Mouse (Mus musculus) cortical plate, adult 2 months (tissue): ENCODE measurements at regions not wholly inside any gene's neighbourhood (a gene's known extent, or its start where the extent isn't known, plus 50 kb on each side); places are given as distances from the start of the nearest gene placed in this dataset.

Source experiments
- CTCF ChIP-seq: fragments of 200-500 bp; IDR thresholded peaks from 2 replicates; pipeline ENCODE4 v1.5.1; 2011; ENCODE audit warnings: mild to moderate bottlenecking, control low read depth, low read length; ENCODE audit not compliant: insufficient read depth; ENCODE audit errors: extremely low read depth
- POLR2A ChIP-seq: fragments of 200-500 bp; IDR thresholded peaks from 2 replicates; pipeline ENCODE4 v1.6.1; 2011; ENCODE audit warnings: mild to moderate bottlenecking, low read length, control low read depth; ENCODE audit not compliant: insufficient read depth; ENCODE audit errors: extremely low read depth

GRCm38 (mm10) chr11:39794183-39794652, 900.8 kb downstream of the Mat2b start:
- TF ChIP-seq POLR2A (no peak), CTCF (no peak)
